Mouse (Mus musculus): ENCODE data around the gene 2410137M14Rik.
"Not testable (repeated sequence)": the region's sequence is repeated elsewhere in the genome, so short reads cannot be mapped to it uniquely, and the experiment has no call there.

Gene 2410137M14Rik

DNA sequence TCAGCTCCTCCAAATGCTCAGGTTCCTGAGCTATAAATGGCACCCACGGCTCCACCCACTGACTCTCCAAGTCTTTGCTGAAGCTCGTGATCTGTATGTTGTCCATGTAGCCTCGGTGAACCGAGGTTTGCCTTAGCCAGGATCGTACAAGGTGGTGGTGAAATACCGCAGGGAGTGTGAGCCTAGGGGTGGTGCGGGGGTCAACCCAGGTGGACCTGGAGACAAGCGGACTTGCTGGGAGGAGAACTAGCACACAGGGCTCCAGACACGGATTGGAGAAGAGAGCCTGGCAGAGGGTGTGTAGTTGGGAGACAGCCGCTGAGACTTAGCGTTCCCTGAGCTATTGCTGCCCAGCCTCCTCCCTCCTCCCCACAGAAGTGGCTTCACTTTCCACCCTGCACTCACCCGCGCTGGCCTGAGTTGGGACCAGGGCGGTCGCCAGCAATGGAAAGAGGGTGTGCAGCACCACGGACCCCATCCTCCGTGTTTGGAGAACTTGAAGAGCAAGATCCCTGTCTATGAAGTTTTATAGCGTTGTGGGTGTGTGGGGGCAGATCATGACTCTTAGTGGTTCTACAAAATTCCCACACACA, at the start of gene 2410137M14Rik:
TSS of gene 2410137M14Rik (minus strand) at position 17 of the 593 bp plus-strand sequence.
- no peak for DNase-seq

GRCm38 (mm10) chr17:37029162-37029561, 48.1 kb upstream of the 2410137M14Rik start:
- no peak for DNase-seq

- peak; percentile 98 for DNase-seq
Observed at GRCm38 (mm10) chr17:37028683-37029120, 47.7 kb upstream of the 2410137M14Rik start.

DNA sequence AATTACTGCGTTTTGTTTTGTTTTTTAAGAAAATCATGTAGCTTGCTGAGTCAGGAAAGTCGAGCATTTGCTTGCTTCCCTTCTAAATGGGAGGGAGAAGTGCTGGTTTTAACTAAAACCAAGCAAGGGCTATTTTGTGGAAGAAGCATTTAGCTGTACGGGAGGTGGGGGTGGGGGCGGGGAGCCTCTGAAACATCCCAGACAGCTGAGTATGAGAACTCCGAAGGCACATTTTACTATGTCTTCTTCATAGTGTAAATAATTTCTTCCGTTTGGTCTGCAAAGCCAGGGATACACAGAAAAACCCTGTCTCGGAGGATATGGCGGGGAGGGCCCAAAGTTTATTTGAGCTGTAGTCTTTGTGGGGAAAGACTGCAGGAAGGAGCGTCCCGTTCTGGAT, 47.2 kb upstream of the 2410137M14Rik start:
- no peak for DNase-seq

- no peak for DNase-seq
Observed at GRCm38 (mm10) chr17:37027486-37027885, 46.4 kb upstream of the 2410137M14Rik start.

- DNase-seq: peak; percentile 17
Observed at GRCm38 (mm10) chr17:37026425-37026824, 45.4 kb upstream of the 2410137M14Rik start.

- no peak for DNase-seq
Observed at GRCm38 (mm10) chr17:37022628-37023576, 41.9 kb upstream of the 2410137M14Rik start, which contains the start of gene Mog. TSS of gene Mog (minus strand) at chr17:37023398.

DNA sequence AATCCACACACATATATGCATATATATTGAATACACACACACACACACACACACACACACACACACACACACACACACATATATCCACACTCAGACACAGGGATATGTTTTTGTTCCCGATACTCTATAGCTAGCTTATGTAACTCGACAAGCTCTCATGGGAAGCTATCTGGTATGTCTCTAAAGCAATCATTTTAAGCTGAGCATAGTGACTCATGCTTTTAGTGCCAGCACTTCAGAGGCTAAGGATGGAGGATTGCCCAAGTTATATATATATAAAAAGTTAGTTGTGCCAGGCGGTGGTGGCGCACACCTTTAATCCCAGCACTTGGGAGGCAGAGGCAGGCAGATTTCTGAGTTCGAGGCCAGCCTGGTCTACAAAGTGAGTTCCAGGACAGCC, 38.2 kb upstream of the 2410137M14Rik start:
- DNase-seq: not testable (repeated sequence)

- no peak for DNase-seq
Observed at GRCm38 (mm10) chr17:37018328-37018727, 37.3 kb upstream of the 2410137M14Rik start.

DNA sequence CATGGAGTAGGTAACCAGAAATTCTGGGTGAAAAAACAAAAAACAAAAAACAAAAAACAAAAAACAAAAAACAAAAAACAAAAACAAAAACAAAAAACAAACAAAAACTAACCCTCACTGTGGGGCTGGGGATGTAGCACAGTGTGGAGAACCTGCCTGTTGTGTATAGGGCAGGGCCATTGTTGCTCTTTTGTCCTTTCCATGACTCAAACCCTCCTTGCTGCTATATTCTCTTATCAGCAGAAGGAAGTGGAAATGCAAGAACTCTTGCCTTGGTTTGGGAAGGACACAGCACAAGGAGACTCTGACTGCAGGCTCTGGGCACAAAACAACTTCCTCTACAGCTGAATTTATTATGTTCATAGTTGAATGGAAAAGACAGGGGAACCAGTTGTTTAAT, 35.3 kb upstream of the 2410137M14Rik start:
- DNase-seq: no peak

DNA sequence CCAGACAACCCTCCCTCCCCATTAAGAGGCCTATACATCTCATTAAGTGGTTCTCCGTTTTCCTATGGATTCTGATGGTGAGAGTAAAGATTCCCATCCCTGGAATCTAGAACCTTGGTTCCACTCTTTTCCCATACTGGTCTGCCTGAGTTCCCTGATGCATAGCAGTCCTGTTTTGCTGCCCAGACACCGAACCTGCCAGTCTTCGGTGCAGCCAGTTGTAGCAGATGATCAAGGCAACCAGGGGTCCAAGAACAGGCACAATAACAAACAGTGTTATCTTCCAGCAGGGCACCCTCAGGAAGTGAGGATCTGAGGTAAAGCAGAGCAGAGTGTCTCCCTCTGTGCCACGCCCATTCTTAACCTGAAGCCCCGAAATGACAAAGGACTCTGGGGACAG, 31.1 kb upstream of the 2410137M14Rik start:
- DNase-seq: no peak

DNA sequence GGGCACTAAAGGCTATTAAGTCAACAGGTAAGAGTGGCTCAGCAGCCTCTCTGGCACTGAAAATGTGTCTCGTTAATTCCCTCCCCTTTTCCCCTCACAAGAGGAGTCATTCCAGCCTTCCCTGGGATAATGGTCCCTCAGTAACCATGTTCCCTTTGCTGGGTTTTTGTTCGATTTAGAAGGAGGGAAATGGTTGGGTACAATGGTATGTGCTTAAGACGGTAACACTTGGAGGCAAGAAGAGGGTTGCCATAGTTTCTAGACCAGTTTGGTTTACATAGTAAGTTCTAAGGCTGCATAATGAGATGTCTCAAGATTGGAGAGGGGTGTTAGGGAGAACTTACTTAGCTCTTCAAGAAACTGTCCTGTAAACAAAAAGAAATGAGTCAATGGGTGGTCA, 30.7 kb upstream of the 2410137M14Rik start:
- DNase-seq: no peak

DNA sequence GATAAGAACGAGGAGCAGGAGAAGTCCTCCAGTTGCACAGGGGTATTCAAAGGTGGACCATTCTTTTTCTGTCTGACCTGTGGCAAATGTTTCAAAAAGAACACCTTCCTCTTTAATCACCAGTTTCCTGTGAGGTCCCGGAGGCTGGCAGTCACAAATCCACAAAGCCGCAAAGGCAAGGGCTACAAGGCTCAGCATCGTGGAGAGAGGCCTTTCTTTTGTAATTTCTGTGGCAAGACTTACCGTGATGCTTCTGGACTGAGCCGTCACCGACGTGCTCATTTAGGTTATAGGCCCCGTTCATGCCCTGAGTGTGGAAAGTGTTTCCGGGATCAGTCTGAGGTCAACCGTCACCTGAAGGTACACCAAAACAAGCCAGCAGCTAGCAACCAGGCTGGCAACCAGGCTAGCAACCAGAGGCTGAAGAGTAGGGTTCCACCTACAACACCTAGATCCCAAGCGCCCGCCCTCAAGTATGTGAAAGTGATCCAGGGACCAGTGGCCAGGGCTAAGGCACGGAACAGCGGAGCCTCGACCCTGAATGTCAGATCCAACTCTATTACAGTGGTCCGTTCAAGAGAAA, 28.5 kb upstream of the 2410137M14Rik start:
- no peak for DNase-seq

DNA sequence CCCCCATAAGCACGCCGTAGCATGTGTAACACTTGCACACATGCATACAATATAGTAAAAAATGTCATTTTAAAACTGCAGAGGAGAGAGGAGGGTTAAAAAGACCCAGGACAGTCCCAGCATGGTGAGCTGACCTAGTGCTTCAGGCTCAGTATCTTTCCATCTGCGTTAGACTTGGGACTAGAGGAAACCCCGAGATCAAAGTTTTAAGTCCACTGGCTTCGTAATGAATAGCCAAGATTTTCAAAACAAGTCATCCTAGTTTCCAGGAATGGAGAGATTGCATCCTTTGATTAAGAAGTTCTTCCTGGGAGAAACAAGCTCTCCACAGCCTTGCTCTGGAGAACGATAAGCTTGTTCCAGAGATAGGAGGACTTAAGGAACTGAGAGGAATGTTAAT, 27.1 kb upstream of the 2410137M14Rik start:
- no peak for DNase-seq

DNA sequence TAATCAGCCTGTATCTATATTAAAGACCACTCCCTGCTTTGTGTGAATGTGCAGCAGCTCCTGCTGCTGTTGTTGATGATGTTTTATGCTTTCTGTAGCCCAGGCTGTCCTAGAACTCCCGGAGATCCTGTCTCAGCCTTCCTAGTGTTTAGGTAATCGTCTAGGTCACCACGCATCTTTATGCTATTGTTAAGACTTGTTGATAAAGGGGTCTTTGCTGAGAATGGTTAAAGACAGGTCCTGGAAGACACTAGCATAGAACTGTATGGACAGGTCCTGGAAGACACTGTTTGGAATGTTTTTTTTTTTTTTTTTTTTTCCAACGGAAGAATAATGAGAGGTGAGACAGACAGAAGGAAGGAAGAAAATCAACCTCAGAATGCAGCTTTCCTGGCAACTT, 22.3 kb upstream of the 2410137M14Rik start:
- no peak for DNase-seq

DNA sequence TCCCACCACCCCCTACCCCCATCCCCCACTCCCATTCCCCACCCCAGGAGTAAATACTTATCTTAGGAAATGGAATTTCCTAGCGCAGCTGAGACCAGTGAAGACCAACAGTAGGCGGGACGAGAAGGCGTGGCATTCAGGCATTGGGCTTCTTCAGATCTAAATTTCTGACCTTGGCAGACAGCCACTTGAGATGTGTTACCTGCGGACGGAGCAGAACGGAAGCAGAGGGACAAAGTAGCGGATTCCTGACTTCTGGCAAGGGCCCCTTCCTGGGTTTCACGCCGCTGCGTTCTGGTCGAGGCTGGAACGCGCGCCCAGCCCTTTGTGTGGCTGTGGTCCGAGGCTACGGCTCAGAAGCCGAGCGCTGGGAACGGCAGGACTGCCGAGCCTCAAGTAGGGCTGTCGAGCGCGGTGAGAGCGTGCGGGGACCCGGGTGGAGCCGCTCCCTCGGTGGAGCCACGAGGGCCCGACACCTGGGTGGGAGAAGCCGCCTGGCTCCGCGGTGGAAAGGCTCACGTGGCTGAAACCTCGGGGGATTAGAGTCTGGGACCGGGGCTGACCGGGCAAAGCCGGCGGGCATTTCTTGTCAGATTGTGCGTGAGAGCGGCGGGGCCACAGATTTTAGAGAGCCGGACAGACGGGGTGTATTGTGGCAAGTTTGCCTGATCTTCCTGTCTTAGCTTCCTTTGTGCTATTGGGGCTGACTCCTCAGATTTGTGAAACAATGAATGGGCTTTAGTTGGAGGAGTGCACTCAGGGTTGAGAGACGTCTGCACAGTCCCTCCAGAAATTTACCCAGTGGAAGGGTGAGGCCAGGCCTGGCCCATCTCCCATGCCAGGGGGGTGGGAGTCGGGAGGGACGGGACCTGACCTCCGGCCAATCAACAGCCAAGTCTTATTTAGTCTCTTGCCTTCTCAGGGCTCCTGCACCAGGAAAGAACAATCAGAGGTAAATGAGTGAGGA, 21.6 kb upstream of the 2410137M14Rik start:
- DNase-seq: peak; percentile 76

GRCm38 (mm10) chr17:37000863-37001262, 19.8 kb upstream of the 2410137M14Rik start, which contains the start of gene Zfp57:
TSS of gene Zfp57 (plus strand) at chr17:37001163.
- DNase-seq: no peak

- DNase-seq: no peak
Observed at GRCm38 (mm10) chr17:36998477-36998876, 17.4 kb upstream of the 2410137M14Rik start.

DNA sequence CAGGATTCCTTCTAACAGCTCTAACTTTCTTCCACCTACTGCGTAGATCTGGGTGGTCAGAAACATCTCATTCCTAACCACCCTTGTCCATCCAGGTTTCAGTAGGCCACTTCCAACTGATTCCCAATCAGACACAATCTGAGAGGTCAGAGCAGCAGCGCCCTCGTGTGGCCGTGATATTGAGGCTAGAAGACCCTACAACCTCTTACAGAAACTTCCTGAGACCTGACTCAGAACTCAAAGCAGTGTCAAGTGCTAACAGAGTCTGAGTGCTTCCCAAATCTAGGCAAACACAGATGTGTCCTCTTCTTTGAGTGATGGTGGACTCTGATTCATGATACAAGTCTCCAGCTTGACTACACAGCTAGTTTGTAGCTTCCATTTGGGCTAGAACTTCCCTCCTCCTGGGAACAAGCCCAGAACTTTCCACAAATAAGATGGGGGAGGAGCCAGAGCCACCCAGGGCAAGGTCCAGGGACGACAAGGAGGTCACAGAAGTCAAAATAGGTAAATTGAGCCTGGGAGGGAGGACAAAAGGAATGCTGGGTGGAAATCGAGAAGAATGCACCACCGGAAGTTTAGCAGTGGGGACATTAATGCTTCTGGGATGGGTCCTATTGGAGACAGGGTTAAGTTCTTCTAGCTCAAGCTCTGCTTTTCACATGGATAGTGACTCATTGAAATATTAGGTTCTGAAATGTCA, 16.1 kb upstream of the 2410137M14Rik start:
- DNase-seq: peak; percentile 88

DNA sequence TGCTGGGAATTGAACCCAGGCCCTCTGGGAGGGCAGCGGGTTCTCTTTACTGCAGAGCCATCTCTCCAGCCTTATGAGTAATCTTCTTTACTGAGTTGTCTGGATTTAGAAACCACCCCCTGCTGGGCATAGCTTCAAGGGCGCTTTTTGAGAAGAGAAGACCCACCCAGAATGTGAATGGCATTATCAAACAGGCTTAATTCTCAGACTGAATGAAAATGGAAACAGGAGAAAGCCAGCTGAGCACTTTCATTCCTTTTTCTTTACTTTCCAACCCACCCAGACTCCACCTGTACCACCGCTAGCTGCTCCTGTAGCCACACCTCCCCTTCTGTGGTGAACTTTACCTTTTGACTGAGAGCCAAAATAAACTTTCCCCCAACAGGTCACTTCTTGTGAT, 14.4 kb upstream of the 2410137M14Rik start:
- no peak for DNase-seq

DNA sequence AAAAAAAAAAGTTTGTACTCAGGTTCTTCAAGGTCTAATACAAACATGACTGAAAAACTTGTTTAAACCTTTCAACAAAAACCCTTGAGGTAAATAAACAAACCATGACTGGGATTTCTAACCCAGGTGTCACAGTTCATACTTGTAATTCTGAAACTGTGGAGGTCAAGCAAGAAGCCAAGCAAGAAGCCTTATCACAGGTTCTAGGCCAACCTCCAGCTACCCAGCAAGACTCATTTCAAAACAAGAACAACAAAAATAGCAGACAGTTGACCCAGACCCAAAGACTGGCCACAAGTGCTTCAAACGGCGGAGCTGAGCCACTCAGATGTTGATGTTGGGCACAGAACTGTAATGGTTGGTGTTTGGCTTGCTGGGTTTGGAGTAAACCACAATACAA, 13.5 kb upstream of the 2410137M14Rik start:
- DNase-seq: no peak
